In genomic region chr12:45070186-45070585, GRCm38 (mm10) we compare ENCODE assay signal across 11 mouse cellular contexts. TPM values are rescaled to one million over a fixed set of nuclear protein-coding genes. Genes with fewer than 3 reads are reported as not detected.
A peak's percentile ranks its signal among the peaks of the same experiment; 100 is the strongest.
DNase-seq lines count a peak whose midpoint lies in the region; ATAC-seq and TF ChIP-seq lines count a peak whose summit lies in the region.
"Had no signal": no experiment of that assay in that cellular context is flagged by ENCODE, and none has a peak within 500 bp of the region (broad histone marks: within the 10 kb centered on the region; RNA-seq: fewer than 3 reads in every experiment).

No protein-coding gene starts in this region.

- TF ChIP-seq EP300 in heart, adult 2 months (IDR thresholded peaks at IDR 0.05; ENCODE audit: insufficient read depth, low read depth, low read length) = no peak

- no peak for DNase-seq in heart, adult 2 months
- peak; percentile 40 to 51 for DNase-seq in kidney, adult 8-10 months
- no peak for DNase-seq in lung, embryonic 14.5 days
- no peak for DNase-seq in MN1 (ENCODE audit: low spot score)
- DNase-seq in layer of hippocampus, postnatal 10 days (ENCODE audit: low spot score in 2 of 2) = no peak
- DNase-seq in layer of hippocampus, adult 11-12 months (ENCODE audit: low spot score) = no peak
- DNase-seq: cerebellum, adult 18-20 months; thymus, postnatal 14 days had no signal

- peaks cover 16% of the 10 kb centered on the region for H3K4me1 ChIP-seq in heart, embryonic 11.5 days (ENCODE audit: control insufficient read depth, insufficient read depth, low read length)
- peaks cover 5% of the 10 kb centered on the region for H3K4me1 ChIP-seq in heart, adult 2 months (ENCODE audit: control insufficient read depth, insufficient read depth, low read length)
- no peaks in the 10 kb centered on the region; the same call in none of the 2 replicates for H3K4me1 ChIP-seq in lung, embryonic 14.5 days (ENCODE audit: insufficient read depth)
- peaks cover 7% of the 10 kb centered on the region; the same call in 1 of the 2 replicates for H3K4me1 ChIP-seq in stomach, embryonic 14.5 days (ENCODE audit: control insufficient read depth, insufficient read depth, low read length)

- no peak overlapping the region for H3K27ac ChIP-seq in heart, embryonic 11.5 days (ENCODE audit: low read depth, low read length)
- no peak overlapping the region for H3K27ac ChIP-seq in heart, adult 2 months
- H3K27ac ChIP-seq in lung, embryonic 14.5 days (ENCODE audit: low read depth) = no peak overlapping the region
- no peak overlapping the region for H3K27ac ChIP-seq in stomach, embryonic 14.5 days (ENCODE audit: low read length)
- H3K27ac ChIP-seq: forebrain, embryonic 12.5 days had no signal

- no peaks in the 10 kb centered on the region for H3K79me2 ChIP-seq in heart, adult 2 months (replicated peaks; ENCODE audit: control insufficient read depth, insufficient read depth, low read length)

- H3K9me3 ChIP-seq in heart, embryonic 11.5 days (replicated peaks; ENCODE audit: control insufficient read depth, low read length) = no peaks in the 10 kb centered on the region
- no peaks in the 10 kb centered on the region for H3K9me3 ChIP-seq in lung, embryonic 14.5 days (ENCODE audit: low read depth, low read length)
- no peaks in the 10 kb centered on the region for H3K9me3 ChIP-seq in stomach, embryonic 14.5 days (ENCODE audit: control insufficient read depth, low read depth, low read length)
- H3K9me3 ChIP-seq: forebrain, embryonic 12.5 days had no signal

- no peak for TF ChIP-seq CTCF in heart, adult 2 months (IDR thresholded peaks at IDR 0.05)
- TF ChIP-seq CTCF in lung, embryonic 14.5 days (IDR thresholded peaks at IDR 0.05; ENCODE audit: low read depth) = no peak

- WGBS in heart, embryonic 11.5 days (ENCODE audit: insufficient replicate concordance) = 47% methylated on average over 9 of the region's 9 CpGs
- WGBS in heart, adult 2 months = 69% methylated on average over 9 of the region's 9 CpGs
- 44% methylated on average over 9 of the region's 9 CpGs for whole genome bisulfite sequencing in lung, embryonic 14.5 days
- 37% methylated on average over 9 of the region's 9 CpGs for WGBS in stomach, embryonic 14.5 days

- no peak for ATAC-seq in heart, embryonic 11.5 days (replicated peaks; ENCODE audit: insufficient number of reproducible peaks, low FRiP score, low TSS enrichment)
- ATAC-seq in lung, embryonic 14.5 days (ENCODE audit: insufficient read depth) = peak; percentile 36; the same call in 1 of the 2 replicates
- peak; percentile 82 for ATAC-seq in stomach, embryonic 14.5 days (ENCODE audit: insufficient number of reproducible peaks, insufficient read depth, low FRiP score, low read depth)

- H3K4me3 ChIP-seq in heart, embryonic 11.5 days (ENCODE audit: low read depth, low read length) = no peak overlapping the region
- no peak overlapping the region for H3K4me3 ChIP-seq in heart, adult 2 months
- no peak overlapping the region for H3K4me3 ChIP-seq in lung, embryonic 14.5 days (ENCODE audit: low read depth, low read length)
- H3K4me3 ChIP-seq in stomach, embryonic 14.5 days (ENCODE audit: low read depth, low read length) = no peak overlapping the region
- H3K4me3 ChIP-seq: forebrain, embryonic 12.5 days had no signal

- H3K4me2 ChIP-seq in heart, embryonic 11.5 days = peak overlapping the region; percentile 14; the same call in 1 of the 2 replicates
- 0 out of 2 replicates have a peak overlapping the region, but pooled peaks have one; percentile 16 for H3K4me2 ChIP-seq in lung, embryonic 14.5 days
- 0 out of 2 replicates have a peak overlapping the region, but pooled peaks have one; percentile 2 for H3K4me2 ChIP-seq in stomach, embryonic 14.5 days (replicated peaks; ENCODE audit: low read depth, low read length)
- H3K4me2 ChIP-seq: forebrain, embryonic 12.5 days had no signal

- intact Hi-C loops in heart, adult 2 months (cut with DNase I) = loop anchor here (5.0 kb wide), 2 partner anchors 58 to 143 kb away; no protein-coding TSS in a partner anchor

- no peak for TF ChIP-seq POLR2A in heart, adult 2 months (IDR thresholded peaks at IDR 0.05; ENCODE audit: insufficient read depth, low read depth, low read length)

- H3K27me3 ChIP-seq in heart, embryonic 11.5 days (ENCODE audit: control insufficient read depth, insufficient read depth, low read length) = no peaks in the 10 kb centered on the region
- no peaks in the 10 kb centered on the region for H3K27me3 ChIP-seq in heart, adult 2 months (ENCODE audit: control insufficient read depth, insufficient read depth, low read length)
- no peaks in the 10 kb centered on the region for H3K27me3 ChIP-seq in lung, embryonic 14.5 days (ENCODE audit: insufficient read depth, low read length)
- no peaks in the 10 kb centered on the region for H3K27me3 ChIP-seq in stomach, embryonic 14.5 days (ENCODE audit: control insufficient read depth, insufficient read depth, low read length)

- no peaks in the 10 kb centered on the region for H3K36me3 ChIP-seq in heart, embryonic 11.5 days (ENCODE audit: control insufficient read depth, insufficient read depth, low read length)
- H3K36me3 ChIP-seq in heart, adult 2 months (ENCODE audit: control insufficient read depth, insufficient read depth, low read length) = no peaks in the 10 kb centered on the region
- H3K36me3 ChIP-seq in lung, embryonic 14.5 days (ENCODE audit: insufficient read depth) = no peaks in the 10 kb centered on the region
- no peaks in the 10 kb centered on the region for H3K36me3 ChIP-seq in stomach, embryonic 14.5 days (ENCODE audit: control insufficient read depth, insufficient read depth, low read length)
- H3K36me3 ChIP-seq: forebrain, embryonic 12.5 days had no signal

- H3K9ac ChIP-seq in heart, embryonic 11.5 days (ENCODE audit: low read depth, low read length) = no peak overlapping the region
- no peak overlapping the region for H3K9ac ChIP-seq in heart, adult 2 months (ENCODE audit: low read depth, low read length)
- H3K9ac ChIP-seq in lung, embryonic 14.5 days = no peak overlapping the region
- no peak overlapping the region for H3K9ac ChIP-seq in stomach, embryonic 14.5 days (replicated peaks; ENCODE audit: low read depth, low read length)
- H3K9ac ChIP-seq: forebrain, embryonic 12.5 days had no signal

RNA-seq across cellular contexts. Expression of gene Stxbp6, which starts 4.3 kb away (rescaled TPM):
- 9.9 and 11.0 TPM in 2 replicates for polyA plus RNA-seq in heart, embryonic 11.5 days (2014; fragmentation: Nextera tagmentation; extraction: Ambion mirVana)
- total RNA-seq in heart, adult 2 months (2021) = 1 to 10 TPM; 5.1 to 9.2 TPM
- 7.9 and 17.3 TPM in 2 replicates for polyA plus RNA-seq in heart, adult 2 months (2012; rRNA removed)
- 6.4 and 9.7 TPM in 2 replicates for polyA plus RNA-seq in lung, embryonic 14.5 days (2014; fragmentation: Nextera tagmentation; extraction: Ambion mirVana)
- polyA plus RNA-seq in stomach, embryonic 14.5 days (2014; fragmentation: Nextera tagmentation; extraction: Ambion mirVana) = 19.5 and 22.0 TPM in 2 replicates
- total RNA-seq in layer of hippocampus, postnatal 10 days (2021) = 10 to 100 TPM; 32.1 to 38.9 TPM

Comparison
In these comparisons a context has a peak if more than half of its experiments do, and no peak if none do; other contexts are left out.
1. DNase-seq: peak in kidney, adult 8-10 months (2 of 2); none in heart, adult 2 months (0 of 2), lung, embryonic 14.5 days (single experiment), MN1 (single experiment), layer of hippocampus, postnatal 10 days (0 of 2) and layer of hippocampus, adult 11-12 months (single experiment).
2. Peak in every context shown above with its lines, with median percentiles within 50 percentile points of each other: H3K4me2 ChIP-seq.